Mouse (Mus musculus): Measurements from ENCODE around the gene Gpbar1.

Gene Gpbar1

GRCm38 (mm10) chr1:74278538-74278937, at the start of gene Gpbar1:
Gene Gpbar1 (plus strand): TSS chr1:74278550.
- DNase-seq (ENCODE audit: low read depth), result no peak

- DNase-seq (ENCODE audit: low read depth), result no peak
These were observed 48.4 kb upstream of the Gpbar1 start for GRCm38 (mm10) chr1:74229942-74230341.

GRCm38 (mm10) chr1:74230992-74231391, 47.4 kb upstream of the Gpbar1 start:
- no peak for DNase-seq (ENCODE audit: low read depth)

- peak; percentile 98 for DNase-seq (ENCODE audit: low read depth)
These were observed 42.3 kb upstream of the Gpbar1 start, which contains the start of gene Arpc2 for GRCm38 (mm10) chr1:74235938-74236589. Gene Arpc2 (plus strand): TSS chr1:74236084.

- DNase-seq (ENCODE audit: low read depth), result peak; percentile 54
These were observed 41.6 kb upstream of the Gpbar1 start for GRCm38 (mm10) chr1:74236590-74237317.

GRCm38 (mm10) chr1:74237671-74238070, 40.7 kb upstream of the Gpbar1 start:
- no peak for DNase-seq (ENCODE audit: low read depth)

GRCm38 (mm10) chr1:74238136-74238535, 40.2 kb upstream of the Gpbar1 start:
- DNase-seq (ENCODE audit: low read depth), result no peak

GRCm38 (mm10) chr1:74239162-74239561, 39.2 kb upstream of the Gpbar1 start:
- DNase-seq (ENCODE audit: low read depth), result peak; percentile 49

GRCm38 (mm10) chr1:74239618-74240017, 38.7 kb upstream of the Gpbar1 start:
- DNase-seq (ENCODE audit: low read depth), result no peak

GRCm38 (mm10) chr1:74240311-74240710, 38.0 kb upstream of the Gpbar1 start:
- no peak for DNase-seq (ENCODE audit: low read depth)

- no peak for DNase-seq (ENCODE audit: low read depth)
These were observed 37.5 kb upstream of the Gpbar1 start for GRCm38 (mm10) chr1:74240832-74241231.

GRCm38 (mm10) chr1:74245525-74245924, 32.8 kb upstream of the Gpbar1 start:
- DNase-seq (ENCODE audit: low read depth), result no peak

- peak; percentile 86 for DNase-seq (ENCODE audit: low read depth)
These were observed 29.6 kb upstream of the Gpbar1 start for GRCm38 (mm10) chr1:74248799-74249198.

GRCm38 (mm10) chr1:74249331-74249980, 28.9 kb upstream of the Gpbar1 start:
- DNase-seq (ENCODE audit: low read depth), result no peak

- no peak for DNase-seq (ENCODE audit: low read depth)
These were observed 28.3 kb upstream of the Gpbar1 start for GRCm38 (mm10) chr1:74250096-74250495.

- no peak for DNase-seq (ENCODE audit: low read depth)
These were observed 22.5 kb upstream of the Gpbar1 start for GRCm38 (mm10) chr1:74255704-74256345.

GRCm38 (mm10) chr1:74256782-74257181, 21.6 kb upstream of the Gpbar1 start:
- DNase-seq (ENCODE audit: low read depth), result no peak

GRCm38 (mm10) chr1:74262510-74262909, 15.8 kb upstream of the Gpbar1 start:
- DNase-seq (ENCODE audit: low read depth), result peak; percentile 80

GRCm38 (mm10) chr1:74268750-74269149, 9.6 kb upstream of the Gpbar1 start:
- peak; percentile 56 for DNase-seq (ENCODE audit: low read depth)

- no peak for DNase-seq (ENCODE audit: low read depth)
These were observed 6.7 kb upstream of the Gpbar1 start for GRCm38 (mm10) chr1:74271659-74272058.

GRCm38 (mm10) chr1:74275015-74275414, 3.3 kb upstream of the Gpbar1 start:
- DNase-seq (ENCODE audit: low read depth), result no peak

GRCm38 (mm10) chr1:74277041-74277440, 1.3 kb upstream of the Gpbar1 start:
- DNase-seq (ENCODE audit: low read depth), result no peak
